Mouse (Mus musculus) T-helper 1 cell (primary cell): ENCODE results near the gene Olfr448.

Source experiments
- in situ Hi-C: fragments of 300-600 bp; cut with MboI, MseI; formaldehyde crosslinking; loops from one replicate; pipeline ENCODE4 v1.15.1; 2025; ENCODE audit warnings: high pct_unique_total_duplicates

Olfr448 gene

DNA sequence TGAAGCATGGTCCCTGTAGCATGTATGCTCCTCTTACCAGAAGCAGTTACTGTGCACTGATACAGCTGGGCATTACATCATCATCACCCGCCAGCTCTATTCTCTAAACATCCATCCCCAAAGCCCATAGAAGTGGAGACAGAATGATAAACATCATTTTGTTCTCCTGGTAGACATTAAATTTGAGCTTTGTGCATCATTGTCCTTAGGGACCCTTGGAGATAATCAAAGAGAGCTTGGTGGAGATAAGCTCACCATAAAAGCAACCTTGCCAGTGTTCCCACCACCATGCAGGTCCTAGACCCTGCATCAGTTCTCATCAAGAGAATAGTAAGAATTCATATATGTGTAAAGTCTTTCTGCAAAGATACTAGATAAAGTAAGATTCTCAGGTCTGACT lies at the start of gene Olfr448:
TSS of gene Olfr448 (plus strand) at position 301 of the 400 bp plus-strand sequence.
- in situ Hi-C loops: no loop called here

GRCm38 (mm10) chr6:42860222-42860819 lies 29.9 kb upstream of the Olfr448 start:
- in situ Hi-C loops: loop anchor here (10.0 kb wide), 1 partner anchor 636 kb away; no protein-coding TSS in a partner anchor

DNA sequence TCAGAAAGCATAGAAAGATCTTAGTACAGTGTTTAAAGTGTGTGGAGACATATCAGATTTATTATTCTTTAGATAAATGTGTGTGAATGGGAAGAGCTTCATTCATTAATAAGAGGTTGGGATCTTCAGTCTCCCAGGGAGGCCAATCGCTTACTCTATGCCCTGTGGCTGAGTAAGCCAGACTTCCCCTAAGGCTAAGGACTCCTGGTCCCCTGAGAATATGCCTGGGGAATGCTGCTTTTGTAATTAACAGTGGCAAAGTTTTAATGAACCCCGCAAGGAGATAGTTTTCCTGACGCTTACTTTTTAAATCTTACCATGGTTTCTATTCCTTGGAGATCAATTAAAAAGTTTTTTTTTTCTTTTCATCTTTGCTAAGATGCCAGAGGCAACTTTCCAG lies 20.5 kb upstream of the Olfr448 start:
- in situ Hi-C loops: loop anchor here (10.0 kb wide), 1 partner anchor 645 kb away; no protein-coding TSS in a partner anchor

DNA sequence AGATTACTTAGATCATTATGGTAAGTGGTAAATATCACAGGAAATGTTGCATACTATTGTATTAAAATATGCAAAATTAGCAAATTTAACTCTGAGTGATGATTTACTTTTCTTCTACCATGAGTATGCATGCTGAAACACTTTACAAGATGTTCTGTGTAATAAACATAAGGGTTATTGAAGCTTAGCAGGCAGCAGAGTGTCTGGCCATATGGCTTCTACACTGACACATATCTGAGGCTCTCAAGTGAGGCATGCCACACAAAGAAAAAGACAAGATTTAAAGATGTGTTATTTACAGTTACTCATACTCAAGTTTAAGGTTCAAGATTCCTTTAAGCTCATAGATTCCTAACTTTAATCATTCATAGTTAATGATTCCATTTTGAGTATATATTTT lies 13.9 kb upstream of the Olfr448 start:
- in situ Hi-C loops: no loop called here

GRCm38 (mm10) chr6:42900345-42900744 lies 10.1 kb downstream of the Olfr448 start:
- in situ Hi-C loops: no loop called here

GRCm38 (mm10) chr6:42908578-42908977 lies 18.3 kb downstream of the Olfr448 start, which contains the start of gene Olfr447:
Gene Olfr447, plus strand, starts transcription at chr6:42908878.
- in situ Hi-C loops: no loop called here

DNA sequence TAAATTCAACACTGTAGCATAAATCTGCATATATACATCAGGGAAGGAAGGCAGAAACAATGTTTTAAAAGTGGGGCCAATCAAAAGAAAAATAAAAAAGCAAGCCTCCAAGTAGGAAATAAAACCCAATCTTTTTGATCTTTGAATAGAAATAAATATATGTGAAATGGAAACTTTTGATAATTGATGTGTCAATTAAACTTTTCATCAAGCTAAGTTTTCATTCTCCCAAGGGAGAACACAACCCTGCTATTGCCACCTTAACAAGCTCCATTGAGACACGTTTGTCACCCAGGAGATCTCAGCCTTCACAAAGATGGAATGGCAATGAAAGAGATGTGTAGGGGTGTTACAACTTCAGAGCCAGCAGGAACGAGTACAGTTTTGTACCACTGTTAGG lies 30.8 kb downstream of the Olfr448 start, which contains the start of gene Olfr446:
TSS of gene Olfr446 (plus strand) at position 301 of the 400 bp plus-strand sequence.
- in situ Hi-C loops: no loop called here
